Mouse (Mus musculus) forebrain, embryonic 14.5 days (tissue): ENCODE measurements around the gene Foxp1. TPM values are rescaled to one million over a fixed set of nuclear protein-coding genes. Genes with fewer than 3 reads are reported as not detected.

ENCODE experiments used
- ATAC-seq: fragments of 200-750 bp; cut with Nextera tagmentation; 2 replicates; pipeline ENCODE4 v1.8.0; 2017; ENCODE audit warnings: mild to moderate bottlenecking, moderate library complexity
- DNase-seq: peaks from one replicate; pipeline ENCODE4 v3.0.0-alpha.2; 2015; ENCODE audit warnings: low spot score
- H3K27ac ChIP-seq: fragments of 300-500 bp; sonication (generic); 2 replicates; pipeline ENCODE4 v1.5.1; 2014; ENCODE audit warnings: low read depth, mild to moderate bottlenecking, control low read depth, low read length, moderate library complexity
- H3K27me3 ChIP-seq: fragments of 300-500 bp; sonication (generic); replicated peaks from 2 replicates; pipeline ENCODE4 v1.6.1; 2014; ENCODE audit warnings: low read length, control low read depth, mixed read lengths; ENCODE audit not compliant: control insufficient read depth, insufficient read depth
- H3K36me3 ChIP-seq: fragments of 300-500 bp; sonication (generic); 2 replicates; pipeline ENCODE4 v1.6.1; 2014; ENCODE audit warnings: low read length, control low read depth; ENCODE audit not compliant: control insufficient read depth, insufficient read depth
- H3K4me1 ChIP-seq: fragments of 300-500 bp; sonication (generic); 2 replicates; pipeline ENCODE4 v1.6.1; 2014; ENCODE audit warnings: antibody characterized with exemption, low read length, control low read depth; ENCODE audit not compliant: control insufficient read depth, insufficient read depth
- H3K4me2 ChIP-seq: fragments of 300-500 bp; sonication (generic); 2 replicates; pipeline ENCODE4 v1.6.1; 2014; ENCODE audit warnings: mild to moderate bottlenecking, control low read depth, low read length
- H3K4me3 ChIP-seq: fragments of 300-500 bp; sonication (generic); 2 replicates; pipeline ENCODE4 v1.5.1; 2014; ENCODE audit warnings: low read depth, low read length, control low read depth
- H3K9ac ChIP-seq: fragments of 300-500 bp; sonication (generic); 2 replicates; pipeline ENCODE4 v1.6.1; 2014; ENCODE audit warnings: mild to moderate bottlenecking, low read length, control low read depth, moderate library complexity
- H3K9me3 ChIP-seq: fragments of 300-500 bp; sonication (generic); replicated peaks from 2 replicates; pipeline ENCODE4 v1.6.1; 2016; ENCODE audit warnings: low read length, control low read depth, mixed read lengths; ENCODE audit not compliant: control insufficient read depth
- WGBS: fragments of 180-500 bp; shearing (Covaris S2); extraction: QIAGEN DNeasy Blood & Tissue Kit; methylation state at CpG from one replicate; pipeline ENCODE4 v1.1.7; 2014; 5-methylcytosine and 5-hydroxymethylcytosine counted together
- polyA plus RNA-seq: library from polyadenylated mRNA; unstranded; fragments of >200 nt; fragmentation: Nextera tagmentation; extraction: Ambion mirVana; gene quantifications from 2 replicates; pipeline ENCODE4 v1.2.1, GENCODE M21; 2014

Gene Foxp1
- polyA plus RNA-seq, 1 experiment from 2014 or later, result 63.3 TPM

DNA sequence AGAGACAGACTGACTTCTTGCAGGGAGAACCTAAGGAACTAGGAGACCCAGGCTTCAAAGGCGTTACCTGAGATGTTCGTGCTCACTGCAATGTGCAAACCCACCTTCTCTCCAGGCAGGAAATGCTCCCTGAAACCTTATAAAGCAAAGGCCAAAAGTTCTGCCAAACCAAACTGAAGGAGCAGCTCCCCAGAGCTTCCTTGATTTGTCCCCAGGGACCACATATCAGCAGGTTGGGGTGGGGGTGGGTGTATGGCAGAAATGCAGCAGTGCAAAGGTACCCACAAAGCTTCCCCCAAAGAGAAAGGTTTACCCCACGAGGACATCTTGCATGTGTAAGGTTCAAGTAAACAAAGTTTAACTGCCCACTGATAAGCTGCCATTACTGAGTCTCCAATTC, 184.3 kb downstream of the Foxp1 start:
- no peaks in the 10 kb centered on the region for H3K9me3 ChIP-seq
- no peak overlapping the region for H3K4me3 ChIP-seq
- H3K4me2 ChIP-seq, result no peak overlapping the region
- no peak overlapping the region for H3K27ac ChIP-seq
- H3K27me3 ChIP-seq, result no peaks in the 10 kb centered on the region
- WGBS, result 54% methylated on average over 3 of the region's 3 CpGs
- DNase-seq (no peak), ATAC-seq (no peak)
- no peak overlapping the region for H3K9ac ChIP-seq
- H3K4me1 ChIP-seq, result no peaks in the 10 kb centered on the region
- H3K36me3 ChIP-seq, result no peaks in the 10 kb centered on the region

DNA sequence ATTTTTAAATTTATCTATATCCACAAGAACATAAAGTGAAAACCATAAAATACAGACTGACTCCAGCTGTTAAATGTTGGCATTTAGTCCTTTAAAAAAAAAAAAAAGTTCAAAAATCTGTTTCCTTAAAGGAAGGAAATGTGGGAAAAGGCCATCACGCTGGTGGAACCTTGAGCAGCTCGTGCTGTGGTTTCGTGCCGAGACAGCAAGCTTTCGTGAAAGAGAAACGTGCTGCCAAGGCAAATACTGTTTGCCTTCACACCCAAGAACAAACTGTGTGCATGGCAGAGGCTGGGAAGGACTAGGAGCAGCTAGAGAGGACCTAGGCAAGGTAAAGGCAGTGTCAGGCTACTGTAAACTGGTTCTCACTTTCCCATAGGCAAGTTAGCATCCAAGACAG, 184.9 kb downstream of the Foxp1 start:
- Histone ChIP-seq H3K27ac (no peak overlapping the region), H3K27me3 (no peaks in the 10 kb centered on the region), H3K4me3 (no peak overlapping the region), H3K4me1 (no peaks in the 10 kb centered on the region), H3K9ac (no peak overlapping the region), H3K4me2 (no peak overlapping the region), H3K36me3 (no peaks in the 10 kb centered on the region), H3K9me3 (no peaks in the 10 kb centered on the region)
- 75% methylated on average over 6 of the region's 6 CpGs for WGBS
- DNase-seq, result no peak
- ATAC-seq, result no peak

DNA sequence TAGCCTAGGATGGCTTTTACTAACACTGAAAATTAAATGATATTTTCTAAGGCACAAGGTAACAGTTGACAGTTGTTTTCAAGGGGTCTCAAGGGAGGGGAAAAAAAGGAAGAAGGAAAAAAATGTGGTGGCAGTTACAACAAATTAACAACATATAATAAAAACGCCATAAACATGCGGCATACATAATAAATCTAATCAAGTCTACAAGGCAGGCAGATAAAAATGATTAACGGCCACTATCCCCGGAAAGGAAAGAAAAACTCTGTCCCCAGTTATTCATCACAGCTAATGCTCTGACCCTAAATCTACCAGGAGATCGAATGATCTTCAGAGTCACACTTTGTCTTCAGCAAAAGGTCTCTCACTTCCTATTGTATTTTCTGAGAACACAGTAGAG, 186.3 kb downstream of the Foxp1 start:
- H3K4me3 ChIP-seq, result no peak overlapping the region
- DNase-seq, result no peak
- H3K4me2 ChIP-seq, result no peak overlapping the region
- WGBS, result 76% methylated on average over 5 of the region's 5 CpGs
- no peaks in the 10 kb centered on the region for H3K4me1 ChIP-seq
- H3K36me3 ChIP-seq, result no peaks in the 10 kb centered on the region
- no peaks in the 10 kb centered on the region for H3K9me3 ChIP-seq
- H3K9ac ChIP-seq, result no peak overlapping the region
- no peak overlapping the region for H3K27ac ChIP-seq
- ATAC-seq, result no peak
- H3K27me3 ChIP-seq, result no peaks in the 10 kb centered on the region

- Histone ChIP-seq H3K27ac (no peak overlapping the region), H3K9me3 (no peaks in the 10 kb centered on the region), H3K27me3 (no peaks in the 10 kb centered on the region), H3K4me3 (no peak overlapping the region), H3K9ac (no peak overlapping the region), H3K36me3 (no peaks in the 10 kb centered on the region), H3K4me2 (no peak overlapping the region), H3K4me1 (no peaks in the 10 kb centered on the region)
- DNase-seq, result no peak
- ATAC-seq, result no peak
- WGBS, result 68% methylated on average over 13 of the region's 13 CpGs
These were observed 187.2 kb downstream of the Foxp1 start for GRCm38 (mm10) chr6:99335174-99335830.

GRCm38 (mm10) chr6:99334255-99334654, 188.3 kb downstream of the Foxp1 start:
- Histone ChIP-seq H3K27me3 (no peaks in the 10 kb centered on the region), H3K36me3 (no peaks in the 10 kb centered on the region), H3K9me3 (no peaks in the 10 kb centered on the region), H3K4me3 (no peak overlapping the region), H3K4me1 (no peaks in the 10 kb centered on the region), H3K4me2 (no peak overlapping the region), H3K9ac (no peak overlapping the region), H3K27ac (no peak overlapping the region)
- ATAC-seq (no peak), DNase-seq (no peak)
- 96% methylated on average over 3 of the region's 3 CpGs for WGBS

GRCm38 (mm10) chr6:99333127-99333526, 189.4 kb downstream of the Foxp1 start:
- H3K27me3 ChIP-seq, result no peaks in the 10 kb centered on the region
- H3K4me2 ChIP-seq, result no peak overlapping the region
- H3K36me3 ChIP-seq, result no peaks in the 10 kb centered on the region
- ATAC-seq (no peak), DNase-seq (no peak)
- H3K4me1 ChIP-seq, result no peaks in the 10 kb centered on the region
- no peak overlapping the region for H3K4me3 ChIP-seq
- WGBS, result 85% methylated on average over 5 of the region's 5 CpGs
- H3K9me3 ChIP-seq, result no peaks in the 10 kb centered on the region
- H3K27ac ChIP-seq, result no peak overlapping the region
- H3K9ac ChIP-seq, result no peak overlapping the region

DNA sequence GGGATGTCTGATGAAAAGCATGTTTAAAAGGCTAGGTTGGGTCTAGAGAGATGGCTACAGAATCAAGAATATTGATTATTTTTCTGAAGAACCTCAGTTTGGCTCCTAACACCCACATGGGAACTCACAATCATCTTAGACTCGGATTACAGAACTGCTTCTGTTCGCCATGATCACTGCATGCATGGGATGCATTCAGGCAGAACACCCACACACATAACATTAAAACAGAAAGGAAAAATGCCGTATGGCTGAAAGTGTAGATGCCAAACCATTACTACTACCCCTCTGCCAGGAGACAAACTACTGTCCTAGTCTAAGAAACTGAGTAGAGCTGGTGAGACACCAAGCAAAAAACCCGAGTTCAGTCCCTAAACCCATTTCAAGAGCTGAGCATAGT, 192.4 kb downstream of the Foxp1 start:
- DNase-seq (no peak), ATAC-seq (no peak)
- Histone ChIP-seq H3K27ac (no peak overlapping the region), H3K27me3 (no peaks in the 10 kb centered on the region), H3K9me3 (no peaks in the 10 kb centered on the region), H3K4me2 (no peak overlapping the region), H3K36me3 (no peaks in the 10 kb centered on the region), H3K9ac (no peak overlapping the region), H3K4me1 (no peaks in the 10 kb centered on the region), H3K4me3 (no peak overlapping the region)
- whole genome bisulfite sequencing, result 85% methylated on average over 4 of the region's 4 CpGs

GRCm38 (mm10) chr6:99328634-99329033, 193.9 kb downstream of the Foxp1 start:
- DNase-seq (no peak), ATAC-seq (no peak)
- Histone ChIP-seq H3K4me3 (no peak overlapping the region), H3K36me3 (no peaks in the 10 kb centered on the region), H3K27ac (no peak overlapping the region), H3K4me1 (no peaks in the 10 kb centered on the region), H3K27me3 (no peaks in the 10 kb centered on the region), H3K9ac (no peak overlapping the region), H3K4me2 (no peak overlapping the region), H3K9me3 (no peaks in the 10 kb centered on the region)
- WGBS, result 78% methylated on average over 2 of the region's 2 CpGs

GRCm38 (mm10) chr6:99328146-99328545, 194.4 kb downstream of the Foxp1 start:
- H3K4me2 ChIP-seq, result no peak overlapping the region
- no peaks in the 10 kb centered on the region for H3K9me3 ChIP-seq
- no peaks in the 10 kb centered on the region for H3K27me3 ChIP-seq
- no peak overlapping the region for H3K9ac ChIP-seq
- no peak overlapping the region for H3K4me3 ChIP-seq
- H3K27ac ChIP-seq, result no peak overlapping the region
- ATAC-seq (no peak), DNase-seq (no peak)
- H3K36me3 ChIP-seq, result no peaks in the 10 kb centered on the region
- H3K4me1 ChIP-seq, result no peaks in the 10 kb centered on the region
- 95% methylated on average over 6 of the region's 6 CpGs for WGBS
